Mouse (Mus musculus) granulocyte monocyte progenitor cell, adult 5-6 weeks (primary cell): ENCODE data around the gene Slc23a2. TPM values are rescaled to one million over a fixed set of nuclear protein-coding genes. Genes with fewer than 3 reads are reported as not detected.

Source experiments
- ATAC-seq: replicated peaks from 2 replicates; pipeline ENCODE4 v1.8.0; 2016; ENCODE audit warnings: mild to moderate bottlenecking, moderate TSS enrichment, inconsistent platforms; ENCODE audit not compliant: poor library complexity, severe bottlenecking
- total RNA-seq, 2 experiments: library from RNA; stranded (forward) in 1 of 2; stranded (reverse) in 1 of 2; fragments of 200-712, 200-1000 nt in 1 of 2; fragments of >200 nt in 1 of 2; fragmentation: Nextera tagmentation in 1 of 2; gene quantifications; 2 replicates each; pipeline ENCODE4 v1.2.3; 2014 to 2017

Gene Slc23a2
- total RNA-seq, 2 experiments from 2014 or later: 4.5 to 5.6 TPM

- ATAC-seq: no peak
These were observed 116.8 kb downstream of the Slc23a2 start for GRCm38 (mm10) chr2:132028107-132028506.

GRCm38 (mm10) chr2:132027366-132027765, 117.5 kb downstream of the Slc23a2 start:
- peak; percentile 28 for ATAC-seq

GRCm38 (mm10) chr2:132024028-132024427, 120.9 kb downstream of the Slc23a2 start:
- no peak for ATAC-seq

GRCm38 (mm10) chr2:132022621-132023020, 122.3 kb downstream of the Slc23a2 start:
- peak; percentile 12; the same call in 1 of the 2 replicates for ATAC-seq

GRCm38 (mm10) chr2:132021616-132022015, 123.3 kb downstream of the Slc23a2 start:
- ATAC-seq: no peak

DNA sequence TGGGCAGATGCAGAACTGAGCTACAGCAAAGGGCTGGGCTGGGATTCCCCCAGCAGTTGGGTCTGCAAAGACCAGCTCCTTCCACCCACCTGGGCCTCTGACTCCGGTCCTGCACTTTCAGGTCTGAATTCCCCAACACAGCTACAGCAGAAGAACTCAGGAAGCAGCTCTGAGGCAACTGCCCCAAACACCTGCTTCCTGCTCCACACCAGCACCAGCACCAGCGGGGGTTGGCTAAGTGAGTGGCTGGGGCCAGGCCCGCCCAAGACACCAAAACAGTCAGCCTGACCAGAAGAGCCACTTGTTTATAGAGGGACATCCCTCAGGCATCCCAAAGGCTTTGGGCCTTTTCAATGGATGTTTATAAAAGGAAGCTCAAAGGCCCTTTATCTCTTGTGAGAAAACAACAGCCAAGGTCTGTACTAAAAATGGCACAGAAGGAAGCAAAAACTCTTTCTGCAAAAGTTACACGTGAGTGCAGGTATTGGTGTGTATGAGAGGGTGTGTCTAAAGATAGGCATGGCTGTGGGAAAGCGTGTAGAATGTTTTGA, 123.8 kb downstream of the Slc23a2 start:
- ATAC-seq: peak; percentile 72

- no peak for ATAC-seq
These were observed 124.5 kb downstream of the Slc23a2 start for GRCm38 (mm10) chr2:132020420-132020819.

DNA sequence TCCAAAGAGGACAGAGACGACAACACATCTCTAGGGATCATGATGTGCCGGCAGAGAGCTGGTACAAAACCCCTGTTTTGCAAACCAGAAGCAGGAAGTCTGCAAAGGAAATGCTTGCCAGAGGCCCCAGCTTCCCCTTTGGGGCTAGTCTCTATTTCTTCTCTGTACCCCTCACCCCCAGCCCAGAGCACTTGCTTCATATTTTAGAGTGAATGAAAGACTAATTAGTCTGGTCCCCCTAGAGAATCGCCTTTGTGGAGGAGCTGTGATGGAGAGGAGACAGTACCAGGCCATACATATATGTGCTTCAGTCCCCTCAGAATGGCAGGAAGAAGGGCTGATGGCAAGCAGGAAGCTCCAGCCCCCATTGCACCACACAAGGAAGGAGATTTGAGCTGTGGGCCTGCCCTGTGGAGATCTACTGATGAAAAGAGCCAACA, 125.5 kb downstream of the Slc23a2 start:
- peak; percentile 63 for ATAC-seq

DNA sequence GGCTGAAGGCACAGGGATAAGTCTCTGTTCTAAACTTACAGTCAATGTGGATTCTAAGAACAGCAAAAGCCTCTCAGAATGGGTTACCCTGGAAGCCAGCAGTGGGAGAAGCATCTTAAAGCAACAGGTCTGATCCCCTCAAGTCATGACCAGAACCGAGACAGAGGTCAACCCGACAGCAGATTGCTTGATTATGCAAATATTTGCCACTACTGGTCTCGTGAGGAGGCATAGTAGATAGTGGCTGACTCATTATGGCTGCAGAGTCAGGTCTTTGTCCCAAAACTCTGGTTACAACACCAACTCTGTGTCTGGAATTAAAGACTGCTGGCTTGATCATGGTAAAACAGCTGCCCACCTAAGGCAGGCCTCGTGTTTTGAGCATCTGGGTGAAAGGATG, 126.8 kb downstream of the Slc23a2 start:
- ATAC-seq: peak; percentile 11; the same call in 1 of the 2 replicates

DNA sequence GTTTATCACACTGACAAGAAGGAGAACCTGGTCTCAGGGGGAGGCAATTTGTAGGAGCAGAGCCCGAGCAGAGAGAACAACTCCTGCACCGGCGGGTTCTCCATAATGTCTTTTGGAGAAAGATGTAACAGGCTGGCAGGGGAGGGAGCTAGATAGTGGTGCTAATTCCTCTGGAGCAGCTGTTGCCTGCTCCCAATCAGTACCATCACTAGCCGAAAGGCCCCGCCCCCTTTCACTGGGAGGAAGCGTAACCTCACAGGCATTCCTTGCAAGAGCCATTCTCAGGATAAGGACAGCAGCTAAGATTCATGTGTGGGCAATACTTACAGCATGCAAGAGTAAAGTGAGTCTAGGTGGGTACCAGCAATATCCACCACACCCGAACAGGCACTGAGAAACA, 127.3 kb downstream of the Slc23a2 start:
- ATAC-seq: 0 out of 2 replicates have a peak, but pooled peaks have one; percentile 5

DNA sequence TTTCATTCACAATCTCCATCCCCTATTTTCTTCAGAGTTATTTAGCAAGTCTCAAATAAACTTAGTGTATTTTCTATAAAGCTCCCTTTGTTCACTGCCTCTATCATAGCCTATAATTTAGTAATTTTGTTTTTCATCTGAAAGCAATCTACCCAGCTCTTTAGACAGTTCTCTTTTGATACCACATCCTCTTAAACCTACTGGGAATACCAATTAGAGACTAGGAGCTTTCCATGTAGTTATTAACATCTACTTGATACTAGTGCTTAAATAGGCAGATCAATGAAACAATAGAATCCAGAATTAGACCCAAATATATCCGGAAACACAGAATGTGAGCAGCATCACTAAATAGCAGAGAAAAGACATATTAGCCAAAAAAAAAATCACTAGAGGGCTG, 128.9 kb downstream of the Slc23a2 start:
- no peak for ATAC-seq

DNA sequence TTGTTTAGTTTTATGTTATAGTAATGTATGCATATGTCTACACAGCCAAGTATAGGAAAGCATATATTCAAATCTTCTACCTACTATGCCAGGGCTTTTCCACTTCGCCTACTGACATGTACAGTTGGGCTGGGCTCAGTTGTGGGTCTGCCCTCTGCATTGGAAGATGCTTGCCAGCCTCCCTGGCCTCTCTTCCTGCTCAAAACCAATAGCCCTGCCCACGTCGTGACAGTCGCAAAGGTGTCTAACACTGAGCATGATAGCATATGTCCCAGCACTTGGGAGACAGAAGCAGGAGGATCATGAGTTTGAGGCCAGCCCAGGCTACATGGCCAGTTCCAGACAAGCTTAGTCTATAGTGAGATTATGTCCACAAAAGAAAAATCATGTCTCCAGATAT, 131.8 kb downstream of the Slc23a2 start:
- ATAC-seq: no peak

DNA sequence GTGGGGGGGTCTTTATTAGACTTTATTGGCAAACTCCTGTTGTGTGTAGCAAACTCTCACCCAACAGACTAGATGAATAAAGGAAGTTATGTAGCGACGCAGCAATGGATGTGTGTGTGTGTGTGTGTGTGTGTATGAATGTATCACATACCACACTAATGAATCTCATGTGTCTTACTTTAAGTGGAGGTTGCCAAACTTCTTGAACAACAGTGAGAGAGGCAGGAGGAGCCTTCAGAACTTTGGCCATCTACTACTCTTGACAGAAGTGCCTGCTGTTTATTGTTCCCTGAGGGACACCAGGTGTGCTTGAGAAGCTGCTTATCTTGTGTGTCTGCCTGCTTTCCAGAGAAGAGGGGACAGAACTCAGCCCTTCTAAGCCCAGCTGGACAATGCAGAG, 134.1 kb downstream of the Slc23a2 start:
- ATAC-seq: no peak

GRCm38 (mm10) chr2:132008186-132008585, 136.7 kb downstream of the Slc23a2 start:
- ATAC-seq: no peak

DNA sequence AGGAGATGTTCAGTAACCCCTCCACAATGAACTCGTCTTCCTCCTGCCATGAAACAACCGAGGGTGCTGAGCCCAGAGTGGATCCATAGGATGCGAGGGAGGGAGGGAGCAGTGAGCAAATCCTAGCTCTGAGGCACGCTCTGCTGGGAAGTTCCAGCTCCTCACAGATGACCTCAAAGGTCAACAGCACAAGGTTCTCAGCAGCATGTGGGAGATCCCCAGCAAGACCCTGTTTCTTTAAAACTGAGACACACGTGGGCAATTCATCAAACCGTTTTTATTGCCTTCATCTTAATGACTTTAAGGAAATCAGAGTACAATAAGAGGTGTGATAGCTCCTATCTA, 137.5 kb downstream of the Slc23a2 start:
- no peak for ATAC-seq

- ATAC-seq: peak; percentile 96
These were observed 138.1 kb downstream of the Slc23a2 start for GRCm38 (mm10) chr2:132006561-132007474.

DNA sequence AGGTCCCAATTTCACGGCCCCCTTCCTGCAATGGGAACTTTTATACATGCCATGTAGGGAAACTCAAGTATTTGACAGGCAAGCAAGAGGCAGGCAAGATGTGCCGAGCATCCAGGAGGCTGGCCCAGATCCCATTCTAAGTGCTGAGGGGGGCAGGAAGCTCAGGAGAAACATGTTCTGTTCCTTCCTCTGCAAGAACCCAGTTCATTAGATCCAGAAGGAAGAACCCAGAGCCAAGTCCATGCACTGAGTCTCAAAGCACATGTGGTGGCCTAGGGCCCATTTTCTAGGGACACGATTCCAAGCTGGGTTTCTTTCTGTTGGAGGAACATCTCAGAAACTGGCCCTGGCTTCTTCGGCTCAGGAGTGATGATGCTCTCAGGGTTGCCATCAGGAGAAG, 139.5 kb downstream of the Slc23a2 start:
- no peak for ATAC-seq

DNA sequence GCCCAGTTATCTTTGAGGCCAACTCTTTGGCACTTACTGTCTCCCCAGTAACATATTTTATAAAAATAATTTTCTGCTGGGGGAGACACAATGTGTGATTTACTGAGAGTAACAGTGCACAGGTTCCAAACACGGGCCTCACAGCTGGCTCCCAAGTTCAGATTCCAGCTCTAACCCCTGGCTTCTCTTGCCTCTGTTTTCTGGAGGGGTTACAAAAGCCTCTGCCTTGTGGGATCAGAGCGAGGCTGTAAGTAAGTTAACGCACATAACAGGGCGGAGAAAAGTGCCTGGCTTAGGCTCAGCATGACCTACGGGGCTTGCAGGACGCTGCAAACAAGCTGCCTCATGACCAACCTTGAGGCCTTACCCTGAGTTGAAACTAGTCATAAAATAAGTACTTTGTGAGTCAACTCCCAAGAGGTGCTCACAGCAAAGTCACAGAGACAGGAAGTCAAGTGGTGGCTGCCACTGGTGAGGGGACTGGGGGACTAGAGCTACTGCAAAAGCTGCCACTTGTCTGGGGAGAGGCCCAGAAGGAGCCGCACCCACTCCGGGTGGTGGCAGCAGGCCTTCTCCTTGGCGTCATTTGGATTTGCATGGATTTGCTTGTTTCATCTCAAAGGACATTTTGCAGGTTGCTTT, 140.3 kb downstream of the Slc23a2 start:
- ATAC-seq: no peak

DNA sequence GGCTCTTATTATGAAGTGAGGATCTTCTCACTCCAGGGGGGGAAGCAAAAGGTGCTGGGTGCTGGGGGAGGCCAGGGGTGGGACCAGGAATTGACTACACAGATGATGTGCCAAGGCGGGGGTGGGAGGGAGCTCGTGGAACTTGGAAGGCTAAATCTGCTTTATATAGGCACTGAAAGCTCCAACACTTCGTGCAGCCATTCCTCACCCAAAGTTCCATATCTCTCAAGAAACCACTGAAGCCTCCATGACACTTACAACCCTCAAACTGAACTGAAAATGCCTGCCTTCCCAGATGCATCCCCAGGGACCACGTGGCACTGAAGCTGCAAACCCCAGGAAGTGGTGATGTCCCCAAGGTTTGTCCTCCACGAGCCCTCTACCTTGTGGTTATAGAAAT, 141.0 kb downstream of the Slc23a2 start:
- no peak for ATAC-seq
